Mouse (Mus musculus) heart, postnatal 0 days (tissue): Measurements from ENCODE around the gene Gprin1. TPM values are rescaled to one million over a fixed set of nuclear protein-coding genes. Genes with fewer than 3 reads are reported as not detected.

Experiments
- ATAC-seq: fragments of 200-750 bp; cut with Nextera tagmentation; 2 replicates; pipeline ENCODE4 v1.8.0; 2017; ENCODE audit warnings: low read depth, moderate number of reproducible peaks, moderate library complexity; ENCODE audit not compliant: insufficient read depth
- DNase-seq: peaks from one replicate; pipeline ENCODE4 v3.0.0-alpha.2; 2016; ENCODE audit warnings: low spot score
- H3K27ac ChIP-seq: fragments of 300-500 bp; sonication (generic); 2 replicates; pipeline ENCODE4 v1.5.1; 2014; ENCODE audit warnings: low read depth, mild to moderate bottlenecking
- H3K27me3 ChIP-seq: fragments of 300-500 bp; sonication (generic); 2 replicates; pipeline ENCODE4 v1.6.1; 2014; ENCODE audit warnings: low read length, mixed read lengths; ENCODE audit not compliant: control insufficient read depth, insufficient read depth
- H3K36me3 ChIP-seq: fragments of 300-500 bp; sonication (generic); replicated peaks from 2 replicates; pipeline ENCODE4 v1.6.1; 2014; ENCODE audit warnings: low read length, mixed read lengths; ENCODE audit not compliant: control insufficient read depth, insufficient read depth
- H3K4me1 ChIP-seq: fragments of 300-500 bp; sonication (generic); 2 replicates; pipeline ENCODE4 v1.6.1; 2014; ENCODE audit warnings: antibody characterized with exemption; ENCODE audit not compliant: control insufficient read depth, insufficient read depth
- H3K4me2 ChIP-seq: fragments of 300-500 bp; sonication (generic); 2 replicates; pipeline ENCODE4 v1.6.1; 2014; ENCODE audit warnings: low read depth, mild to moderate bottlenecking, low read length, moderate library complexity
- H3K4me3 ChIP-seq: fragments of 300-500 bp; sonication (generic); 2 replicates; pipeline ENCODE4 v1.5.1; 2014; ENCODE audit warnings: low read depth, low read length
- H3K9ac ChIP-seq: fragments of 300-500 bp; sonication (generic); replicated peaks from 2 replicates; pipeline ENCODE4 v1.6.1; 2014; ENCODE audit warnings: low read depth, low read length, mixed read lengths
- H3K9me3 ChIP-seq: fragments of 300-500 bp; sonication (generic); replicated peaks from 2 replicates; pipeline ENCODE4 v1.6.1; 2016; ENCODE audit warnings: low read length; ENCODE audit not compliant: control insufficient read depth
- CTCF ChIP-seq: IDR thresholded peaks from 2 replicates; pipeline ENCODE4 v1.5.1; 2016; ENCODE audit warnings: antibody characterized with exemption, control low read depth, low read depth
- EP300 ChIP-seq: IDR thresholded peaks from 2 replicates; pipeline ENCODE4 v1.6.1; 2016; ENCODE audit warnings: antibody characterized with exemption, low read depth
- WGBS: fragments of 180-500 bp; shearing (Covaris S2); extraction: QIAGEN DNeasy Blood & Tissue Kit; methylation state at CpG from one replicate; pipeline ENCODE4 v1.1.7; 2014; 5-methylcytosine and 5-hydroxymethylcytosine counted together
- polyA plus RNA-seq: library from polyadenylated mRNA; unstranded; fragments of >200 nt; fragmentation: Nextera tagmentation; extraction: Ambion mirVana; gene quantifications from 2 replicates; pipeline ENCODE4 v1.2.1, GENCODE M21; 2015
- total RNA-seq: library from RNA; depleted of rRNA; stranded (reverse); fragments of >200 nt; gene quantifications from 2 replicates; pipeline ENCODE4 v1.2.3, GENCODE M21; 2014; ENCODE audit warnings: low replicate concordance

Gene Gprin1
- total and polyA plus RNA-seq, 2 experiments from 2014 or later = 0.03 TPM; not detected in 1

- Histone ChIP-seq H3K36me3 (no peaks in the 10 kb centered on the region), H3K27me3 (0 out of 2 replicates have a peak, but pooled peaks cover 2% of the 10 kb centered on the region), H3K4me2 (no peak overlapping the region), H3K4me3 (no peak overlapping the region), H3K9ac (no peak overlapping the region), H3K4me1 (no peaks in the 10 kb centered on the region), H3K27ac (no peak overlapping the region), H3K9me3 (no peaks in the 10 kb centered on the region)
- DNase-seq (no peak), ATAC-seq (no peak)
- 57% methylated on average over 7 of the region's 7 CpGs for WGBS
- no peak for TF ChIP-seq EP300
- TF ChIP-seq CTCF = no peak
Measured at GRCm38 (mm10) chr13:54702507-54702906, 47.2 kb downstream of the Gprin1 start.

GRCm38 (mm10) chr13:54701243-54701642, 48.4 kb downstream of the Gprin1 start, which contains the start of gene Cdhr2:
Gene Cdhr2 (plus strand): TSS chr13:54701461.
- H3K4me2 ChIP-seq = no peak within 1 kb of the TSS
- 61% methylated on average over 5 of the region's 5 CpGs for WGBS

GRCm38 (mm10) chr13:54695479-54696230, 54.0 kb downstream of the Gprin1 start:
- TF ChIP-seq EP300 = no peak
- no peak for TF ChIP-seq CTCF
- no peaks in the 10 kb centered on the region for H3K9me3 ChIP-seq
- H3K27ac ChIP-seq = no peak overlapping the region
- no peak for DNase-seq
- H3K4me2 ChIP-seq = no peak overlapping the region
- WGBS = 83% methylated on average over 11 of the region's 11 CpGs
- peaks cover 21% of the 10 kb centered on the region for H3K4me1 ChIP-seq
- no peak for ATAC-seq
- H3K36me3 ChIP-seq = no peaks in the 10 kb centered on the region
- H3K27me3 ChIP-seq = no peaks in the 10 kb centered on the region
- H3K9ac ChIP-seq = no peak overlapping the region
- no peak overlapping the region for H3K4me3 ChIP-seq

More at GRCm38 (mm10) chr13:54701243-54701642, 48.4 kb downstream of the Gprin1 start, which contains the start of gene Cdhr2:
- H3K36me3 ChIP-seq = no peaks in the 10 kb centered on the region
- no peak for ATAC-seq
- no peaks in the 10 kb centered on the region for H3K4me1 ChIP-seq
- DNase-seq = no peak
- H3K9me3 ChIP-seq = no peaks in the 10 kb centered on the region
- H3K4me3 ChIP-seq = no peak within 1 kb of the TSS
- TF ChIP-seq EP300 = no peak
- TF ChIP-seq CTCF = no peak
- no peak within 1 kb of the TSS for H3K9ac ChIP-seq
- 0 out of 2 replicates have a peak, but pooled peaks cover 2% of the 10 kb centered on the region for H3K27me3 ChIP-seq
- H3K27ac ChIP-seq = no peak within 1 kb of the TSS

- Histone ChIP-seq H3K4me1 (peaks cover 21% of the 10 kb centered on the region), H3K4me2 (peak overlapping the region; percentile 56), H3K27ac (peak overlapping the region; percentile 95), H3K9me3 (no peaks in the 10 kb centered on the region), H3K27me3 (no peaks in the 10 kb centered on the region), H3K4me3 (peak overlapping the region; percentile 74), H3K36me3 (no peaks in the 10 kb centered on the region), H3K9ac (peak overlapping the region; percentile 52)
- TF ChIP-seq EP300 = no peak
- TF ChIP-seq CTCF = no peak
- ATAC-seq (peak; percentile 53), DNase-seq (no peak)
- WGBS = 14% methylated on average over 26 of the region's 26 CpGs
Measured at GRCm38 (mm10) chr13:54694348-54695060, 55.2 kb downstream of the Gprin1 start.

GRCm38 (mm10) chr13:54693558-54694347, 55.9 kb downstream of the Gprin1 start, which contains the start of gene Rnf44:
Gene Rnf44 (minus strand): TSS chr13:54693907.
- Histone ChIP-seq H3K27ac (peak within 1 kb of the TSS; percentile 95), H3K4me2 (peak within 1 kb of the TSS; percentile 82), H3K9me3 (no peaks in the 10 kb centered on the region), H3K36me3 (no peaks in the 10 kb centered on the region), H3K4me3 (peak within 1 kb of the TSS; percentile 74), H3K9ac (peak within 1 kb of the TSS; percentile 85), H3K27me3 (no peaks in the 10 kb centered on the region), H3K4me1 (peaks cover 21% of the 10 kb centered on the region)
- DNase-seq = peak; percentile 99
- no peak for TF ChIP-seq CTCF
- TF ChIP-seq EP300 = peak; percentile 97
- ATAC-seq = peak; percentile 98
- WGBS = under 1% methylated on average over 76 of the region's 92 CpGs
